Mouse (Mus musculus): Measurements from ENCODE around the gene Mrpl48.

- TF ChIP-seq POLR2A (IDR thresholded peaks at IDR 0.05; ENCODE audit: extremely low read depth, insufficient read depth, low read length) (peak; percentile 71), CTCF (IDR thresholded peaks at IDR 0.05; ENCODE audit: low read depth, low read length) (no peak)
These were observed 17.1 kb downstream of the Mrpl48 start for GRCm38 (mm10) chr7:100590845-100591521.

All from liver, adult 2 months (tissue).